Mouse (Mus musculus): Measurements from ENCODE around the gene Tas2r134.

The Tas2r134 gene

GRCm38 (mm10) chr2:51649887-51650286 is 22.6 kb downstream of the Tas2r134 start:
- in situ Hi-C loops (cut with MboI; ENCODE audit: unreplicated experiment in 2 of 2) = no loop called here

GRCm38 (mm10) chr2:51652086-51652485 is 24.8 kb downstream of the Tas2r134 start:
- in situ Hi-C loops (cut with MboI; ENCODE audit: unreplicated experiment in 2 of 2) = no loop called here

- in situ Hi-C loops (cut with MboI; ENCODE audit: unreplicated experiment in 2 of 2) = no loop called here
Measured at GRCm38 (mm10) chr2:51657684-51658083, 30.4 kb downstream of the Tas2r134 start.

- in situ Hi-C loops (cut with MboI; ENCODE audit: unreplicated experiment in 2 of 2) = no loop called here
Measured at GRCm38 (mm10) chr2:51658288-51658687, 31.0 kb downstream of the Tas2r134 start.

GRCm38 (mm10) chr2:51674321-51674720 is 47.0 kb downstream of the Tas2r134 start:
- in situ Hi-C loops (cut with MboI; ENCODE audit: unreplicated experiment in 2 of 2) = no loop called here
